Mouse (Mus musculus): ENCODE measurements around the gene Irf8.

DNA sequence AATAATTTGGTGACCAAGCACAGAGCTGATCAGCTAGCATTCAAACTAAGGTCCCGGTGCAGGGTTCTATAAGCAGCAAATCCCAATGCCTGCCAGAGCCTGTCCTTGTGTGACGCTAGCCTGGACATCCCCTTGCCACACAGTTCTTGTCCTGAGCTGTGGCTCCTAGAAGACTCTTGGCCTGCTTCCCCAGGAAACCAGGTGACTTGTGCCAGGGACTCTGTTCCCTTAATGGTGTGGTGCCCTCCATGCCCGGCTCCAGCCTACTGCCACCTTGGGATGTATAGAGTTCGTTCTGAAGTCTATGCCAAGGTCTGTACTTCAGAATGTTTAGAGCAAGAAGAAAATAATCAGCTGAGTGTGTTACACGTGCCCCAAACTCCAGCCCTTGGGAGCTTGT, 49.6 kb upstream of the Irf8 start:
- no peak for TF ChIP-seq CTCF (IDR thresholded peaks at IDR 0.05; ENCODE audit: borderline replicate concordance, insufficient read depth, low read depth, low read length)
- no peak for TF ChIP-seq POLR2A (IDR thresholded peaks at IDR 0.05; ENCODE audit: borderline replicate concordance, insufficient read depth, low read length)
